Mouse (Mus musculus) liver (tissue): ENCODE data around the gene Prlh.

Experiments
- DNase-seq: peaks from one replicate; pipeline ENCODE4 v3.0.0-alpha.2; 2020; ENCODE audit warnings: mixed read lengths

The Prlh gene

DNA sequence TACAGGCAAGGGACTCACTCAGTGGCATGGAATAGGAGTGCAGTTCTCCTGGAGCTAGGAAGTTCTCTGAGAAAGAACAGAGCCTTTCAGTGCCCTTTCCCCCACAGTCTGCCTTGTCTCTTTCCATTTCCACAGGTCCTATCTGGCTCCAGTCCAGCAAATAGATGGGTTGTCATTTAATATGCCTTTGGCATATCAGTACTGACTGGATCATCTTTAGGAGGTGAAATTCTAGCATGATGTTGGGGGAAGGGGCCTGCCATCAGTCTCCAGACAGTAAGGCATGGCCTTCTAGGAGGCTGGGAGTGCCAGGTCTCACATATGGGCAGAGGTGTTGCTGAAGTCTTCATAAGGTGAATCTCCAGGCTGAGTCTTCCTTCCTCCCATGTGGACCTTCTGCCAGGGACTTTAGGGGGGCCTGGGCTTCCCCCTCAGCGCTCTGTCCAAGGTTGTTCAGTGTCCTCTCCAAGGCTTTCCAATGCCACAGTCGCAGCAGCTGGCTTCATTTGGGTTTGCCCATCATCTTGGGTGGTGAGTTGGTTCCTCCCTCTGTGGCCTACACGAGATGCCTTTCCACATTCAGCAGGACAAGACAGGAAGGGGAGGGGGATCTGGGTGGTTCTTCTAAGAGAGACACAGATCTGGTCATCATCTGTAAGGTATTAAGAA is 49.1 kb downstream of the Prlh start:
- DNase-seq, result peak; percentile 1

DNA sequence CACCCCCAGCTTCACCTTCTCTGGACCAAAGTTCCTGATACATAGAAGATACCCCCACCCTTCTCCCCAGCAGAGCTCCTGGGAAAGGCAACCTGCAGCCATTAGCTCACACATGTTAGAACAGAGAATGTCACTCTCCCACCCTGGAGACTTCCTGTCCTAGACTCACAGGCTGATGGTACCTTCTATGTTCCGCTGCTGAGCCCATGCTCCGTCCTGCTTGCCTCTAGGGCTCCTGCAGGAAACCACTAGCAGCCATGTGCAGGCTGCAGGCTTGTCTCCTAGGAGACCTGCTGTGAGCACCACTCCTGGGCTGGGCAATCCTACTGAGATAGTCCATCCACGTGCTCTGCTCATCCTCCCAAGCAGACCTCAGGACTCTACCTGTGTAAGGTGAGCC is 49.7 kb downstream of the Prlh start:
- DNase-seq, result no peak
